Mouse (Mus musculus): ENCODE results near the gene Il23a. TPM values are rescaled to one million over a fixed set of nuclear protein-coding genes. Genes with fewer than 3 reads are reported as not detected.
A peak's percentile ranks its signal among the peaks of the same experiment; 100 is the strongest.
"Not testable (repeated sequence)": the region's sequence is repeated elsewhere in the genome, so short reads cannot be mapped to it uniquely, and the experiment has no call there.

The Il23a gene
- polyA plus RNA-seq, 1 experiment, result not detected

DNA sequence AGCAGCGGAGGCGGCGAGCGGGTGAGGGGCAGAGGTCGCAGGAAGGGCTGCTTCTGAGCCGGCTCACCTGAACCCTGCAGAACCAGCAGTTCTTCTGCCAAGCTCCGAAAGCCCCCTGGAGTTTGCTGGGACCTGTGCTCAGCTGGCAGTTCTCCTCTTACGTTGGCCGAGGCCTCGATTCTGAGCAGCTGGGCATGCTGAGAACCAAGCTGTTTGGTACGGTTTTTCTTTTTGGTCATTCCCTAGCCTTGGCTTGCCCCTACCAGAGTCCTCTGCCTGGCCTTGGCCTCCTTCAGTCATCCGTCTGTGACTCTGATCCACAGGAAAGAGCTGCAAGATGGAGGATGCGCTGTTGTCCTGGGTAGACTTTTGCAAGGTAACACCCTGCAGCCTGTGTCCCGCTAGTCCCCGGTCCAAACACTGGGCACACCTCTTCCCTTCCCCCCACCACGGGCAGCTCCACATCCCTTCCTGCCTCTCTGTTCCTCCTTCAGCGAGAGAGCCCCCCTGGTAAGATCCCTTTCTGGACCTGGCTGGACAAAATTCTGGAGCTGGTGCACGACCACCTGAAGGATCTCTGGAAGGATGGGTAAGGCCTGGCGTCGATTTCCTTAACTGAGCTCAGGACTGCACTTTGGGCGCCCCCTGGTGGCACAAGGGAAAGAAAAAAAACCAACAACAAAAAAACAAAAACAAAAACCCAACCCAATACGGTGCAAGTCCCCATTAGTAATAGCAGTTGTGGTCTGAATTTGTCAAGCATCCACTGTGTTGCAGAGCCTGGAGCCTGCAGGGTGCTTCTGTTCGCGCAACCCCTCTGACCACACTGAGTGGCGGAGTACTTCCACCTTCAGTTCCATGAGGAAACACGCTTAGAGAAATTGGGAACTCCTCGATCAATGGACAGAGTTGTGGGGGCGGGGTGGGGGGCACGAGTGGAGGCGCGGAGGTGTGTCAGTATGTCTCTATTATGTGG lies 14.7 kb downstream of the Il23a start:
- Histone ChIP-seq H3K4me3 (ENCODE audit: low read depth, low read length) (no peak overlapping the region), H3K36me3 (ENCODE audit: control insufficient read depth, insufficient read depth, low read length) (peaks cover 76% of the 10 kb centered on the region)
- 66% methylated on average over 31 of the region's 31 CpGs for WGBS

DNA sequence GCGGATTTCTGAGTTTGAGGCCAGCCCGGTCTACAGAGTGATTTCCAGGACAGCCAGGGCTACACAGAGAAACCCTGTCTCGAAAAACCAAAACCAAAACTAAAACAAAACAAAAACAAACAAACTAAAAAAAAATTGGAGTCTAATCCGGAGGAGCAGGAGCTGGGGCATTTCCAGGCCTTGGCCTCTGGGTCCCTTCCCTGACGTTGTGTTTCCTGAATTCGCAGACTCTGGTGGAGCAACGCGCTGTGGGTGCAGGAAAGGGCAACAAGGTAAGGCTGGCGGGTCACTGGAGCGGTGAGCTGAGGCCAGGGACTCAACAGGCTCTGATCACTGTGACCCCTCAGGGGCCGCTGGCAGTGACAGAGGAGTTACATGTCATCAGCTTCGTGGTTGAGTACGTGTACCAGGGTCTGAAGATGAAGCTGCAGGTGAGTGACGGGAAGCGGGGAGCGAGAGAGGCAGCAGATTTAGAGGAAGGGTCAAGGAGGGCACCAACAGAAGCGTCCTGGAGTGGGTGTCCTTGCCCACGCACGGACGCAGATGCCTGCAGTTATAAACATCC lies 15.6 kb downstream of the Il23a start:
- WGBS, result 86% methylated on average over 20 of the region's 20 CpGs
- TF ChIP-seq CTCF (IDR thresholded peaks at IDR 0.05; ENCODE audit: extremely low read depth, insufficient read length, insufficient replicate concordance, low read depth, low read length), result no peak
- no peak for TF ChIP-seq POLR2A (IDR thresholded peaks at IDR 0.05; ENCODE audit: low read depth, low read length)
- H3K4me3 ChIP-seq (ENCODE audit: low read depth, low read length), result no peak overlapping the region
- no peak overlapping the region for H3K27ac ChIP-seq (ENCODE audit: insufficient read depth, low read depth, low read length)
- H3K4me1 ChIP-seq (ENCODE audit: control insufficient read depth, insufficient read depth, insufficient read length, low read length), result peaks cover 2% of the 10 kb centered on the region; the same call in 1 of the 2 replicates
- no peaks in the 10 kb centered on the region for H3K27me3 ChIP-seq (ENCODE audit: control insufficient read depth, insufficient read depth, low read length)
- H3K36me3 ChIP-seq (ENCODE audit: control insufficient read depth, insufficient read depth, low read length), result peaks cover 78% of the 10 kb centered on the region

More for the DNA sequence above, 14.7 kb downstream of the Il23a start:
- Histone ChIP-seq H3K27ac (ENCODE audit: insufficient read depth, low read depth, low read length) (no peak overlapping the region), H3K4me1 (ENCODE audit: control insufficient read depth, insufficient read depth, insufficient read length, low read length) (peaks cover 2% of the 10 kb centered on the region; the same call in 1 of the 2 replicates), H3K27me3 (ENCODE audit: control insufficient read depth, insufficient read depth, low read length) (no peaks in the 10 kb centered on the region)
- TF ChIP-seq POLR2A (IDR thresholded peaks at IDR 0.05; ENCODE audit: low read depth, low read length) (no peak), CTCF (IDR thresholded peaks at IDR 0.05; ENCODE audit: extremely low read depth, insufficient read length, insufficient replicate concordance, low read depth, low read length) (peak; percentile 71; the same call in 1 of the 2 replicates)

DNA sequence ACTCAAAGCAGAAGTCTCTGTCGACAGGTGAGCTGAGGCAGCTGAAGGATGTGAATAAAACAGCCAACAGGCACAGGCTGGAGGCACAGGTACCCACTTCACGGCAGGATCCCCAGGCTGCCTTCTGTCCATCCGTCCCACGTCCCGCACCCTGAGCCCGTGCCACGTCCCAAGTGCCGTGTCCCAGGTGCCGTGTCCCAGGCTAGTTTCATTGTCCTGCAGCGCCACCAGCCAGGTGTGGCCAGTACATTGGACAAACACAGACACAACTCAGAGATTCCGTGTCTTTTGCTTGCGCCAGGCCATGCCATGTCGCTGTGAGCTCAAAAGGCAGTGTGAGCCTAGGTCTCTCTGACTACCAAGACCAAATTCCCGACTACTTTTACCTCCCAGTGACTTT lies 16.9 kb downstream of the Il23a start:
- Histone ChIP-seq H3K27me3 (ENCODE audit: control insufficient read depth, insufficient read depth, low read length) (no peaks in the 10 kb centered on the region), H3K36me3 (ENCODE audit: control insufficient read depth, insufficient read depth, low read length) (peaks cover 86% of the 10 kb centered on the region), H3K4me3 (ENCODE audit: low read depth, low read length) (no peak overlapping the region), H3K4me1 (ENCODE audit: control insufficient read depth, insufficient read depth, insufficient read length, low read length) (peaks cover 2% of the 10 kb centered on the region; the same call in 1 of the 2 replicates), H3K27ac (ENCODE audit: insufficient read depth, low read depth, low read length) (peak overlapping the region; percentile 20; the same call in 1 of the 2 replicates)
- 92% methylated on average over 14 of the region's 14 CpGs for WGBS
- TF ChIP-seq POLR2A (IDR thresholded peaks at IDR 0.05; ENCODE audit: low read depth, low read length), result no peak
- TF ChIP-seq CTCF (IDR thresholded peaks at IDR 0.05; ENCODE audit: extremely low read depth, insufficient read length, insufficient replicate concordance, low read depth, low read length), result no peak

DNA sequence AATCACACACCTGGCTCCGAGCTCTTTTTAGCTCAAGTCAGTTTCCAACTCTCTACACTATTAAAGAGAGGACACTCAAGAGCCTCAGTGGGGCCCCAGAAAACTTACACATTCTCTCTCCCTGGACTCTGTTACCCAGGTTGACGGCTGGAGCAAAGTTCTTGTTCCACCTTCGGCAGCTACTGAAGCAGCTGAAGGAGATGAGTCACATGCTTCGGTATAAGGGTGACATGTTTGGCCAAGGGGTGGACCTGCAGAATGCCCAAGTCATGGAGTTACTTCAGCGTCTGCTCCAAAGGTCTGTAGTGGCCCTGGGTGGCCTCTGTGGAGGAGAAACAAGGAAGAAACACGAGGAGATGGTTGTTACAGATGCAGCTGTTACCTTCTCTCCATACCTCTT lies 17.6 kb downstream of the Il23a start:
- Histone ChIP-seq H3K36me3 (ENCODE audit: control insufficient read depth, insufficient read depth, low read length) (peaks cover 83% of the 10 kb centered on the region), H3K4me1 (ENCODE audit: control insufficient read depth, insufficient read depth, insufficient read length, low read length) (peaks cover 2% of the 10 kb centered on the region; the same call in 1 of the 2 replicates), H3K4me3 (ENCODE audit: low read depth, low read length) (no peak overlapping the region), H3K27ac (ENCODE audit: insufficient read depth, low read depth, low read length) (peak overlapping the region; percentile 51; the same call in 1 of the 2 replicates), H3K27me3 (ENCODE audit: control insufficient read depth, insufficient read depth, low read length) (no peaks in the 10 kb centered on the region)
- TF ChIP-seq CTCF (IDR thresholded peaks at IDR 0.05; ENCODE audit: extremely low read depth, insufficient read length, insufficient replicate concordance, low read depth, low read length), result no peak
- TF ChIP-seq POLR2A (IDR thresholded peaks at IDR 0.05; ENCODE audit: low read depth, low read length), result no peak
- WGBS, result 45% methylated on average over 6 of the region's 6 CpGs

DNA sequence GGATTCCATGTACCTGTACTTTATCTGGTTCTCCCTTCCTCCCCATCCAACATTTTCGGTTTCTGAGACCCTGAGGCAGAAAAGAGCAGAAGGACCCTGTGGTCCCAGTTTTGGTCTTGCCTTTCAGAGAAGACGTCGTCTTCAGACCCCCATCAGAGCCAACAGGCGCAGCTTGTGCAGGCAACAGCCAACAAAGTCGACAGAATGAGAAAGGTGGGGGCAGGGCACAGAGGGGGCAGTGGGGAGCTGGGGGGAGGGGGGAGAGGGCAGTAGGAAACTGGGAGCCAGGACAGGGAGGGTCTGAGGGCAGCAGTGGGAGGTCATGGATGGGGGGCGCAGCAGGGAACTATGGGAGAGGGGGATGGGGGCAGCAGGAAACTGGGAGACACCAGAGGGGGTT lies 20.4 kb downstream of the Il23a start:
- TF ChIP-seq POLR2A (IDR thresholded peaks at IDR 0.05; ENCODE audit: low read depth, low read length) (no peak), CTCF (IDR thresholded peaks at IDR 0.05; ENCODE audit: extremely low read depth, insufficient read length, insufficient replicate concordance, low read depth, low read length) (no peak)
- peaks cover 6% of the 10 kb centered on the region; the same call in 1 of the 2 replicates for H3K4me1 ChIP-seq (ENCODE audit: control insufficient read depth, insufficient read depth, insufficient read length, low read length)
- WGBS, result 78% methylated on average over 6 of the region's 6 CpGs
- H3K27ac ChIP-seq (ENCODE audit: insufficient read depth, low read depth, low read length), result no peak overlapping the region
- no peaks in the 10 kb centered on the region for H3K27me3 ChIP-seq (ENCODE audit: control insufficient read depth, insufficient read depth, low read length)
- no peak overlapping the region for H3K4me3 ChIP-seq (ENCODE audit: low read depth, low read length)
- peaks cover 57% of the 10 kb centered on the region for H3K36me3 ChIP-seq (ENCODE audit: control insufficient read depth, insufficient read depth, low read length)

DNA sequence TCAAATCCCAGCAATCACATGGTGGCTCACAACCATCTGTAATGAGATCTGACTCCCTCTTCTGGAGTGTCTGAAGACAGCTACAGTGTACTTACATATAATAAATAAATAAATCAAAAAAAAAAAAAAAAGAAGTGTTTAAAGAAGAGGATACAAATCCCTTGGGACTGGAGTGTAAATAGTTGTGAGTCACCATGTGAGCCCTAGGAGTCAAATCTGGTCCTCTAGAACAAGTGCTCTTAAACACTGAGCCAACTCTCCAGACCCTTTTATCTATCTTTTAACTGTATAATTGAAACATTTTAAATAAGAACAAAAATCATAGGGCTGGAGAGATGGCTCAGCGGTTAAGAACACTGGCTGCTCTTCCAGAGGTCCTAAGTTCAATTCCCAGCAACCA lies 23.2 kb downstream of the Il23a start:
- H3K27ac ChIP-seq (ENCODE audit: insufficient read depth, low read depth, low read length); H3K4me3 ChIP-seq (ENCODE audit: low read depth, low read length); H3K27me3 ChIP-seq (ENCODE audit: control insufficient read depth, insufficient read depth, low read length); H3K4me1 ChIP-seq (ENCODE audit: control insufficient read depth, insufficient read depth, insufficient read length, low read length): not testable (repeated sequence)
- H3K36me3 ChIP-seq (ENCODE audit: control insufficient read depth, insufficient read depth, low read length), result peaks cover 36% of the 10 kb centered on the region
- WGBS, result 88% methylated on average over 1 of the region's 1 CpGs

DNA sequence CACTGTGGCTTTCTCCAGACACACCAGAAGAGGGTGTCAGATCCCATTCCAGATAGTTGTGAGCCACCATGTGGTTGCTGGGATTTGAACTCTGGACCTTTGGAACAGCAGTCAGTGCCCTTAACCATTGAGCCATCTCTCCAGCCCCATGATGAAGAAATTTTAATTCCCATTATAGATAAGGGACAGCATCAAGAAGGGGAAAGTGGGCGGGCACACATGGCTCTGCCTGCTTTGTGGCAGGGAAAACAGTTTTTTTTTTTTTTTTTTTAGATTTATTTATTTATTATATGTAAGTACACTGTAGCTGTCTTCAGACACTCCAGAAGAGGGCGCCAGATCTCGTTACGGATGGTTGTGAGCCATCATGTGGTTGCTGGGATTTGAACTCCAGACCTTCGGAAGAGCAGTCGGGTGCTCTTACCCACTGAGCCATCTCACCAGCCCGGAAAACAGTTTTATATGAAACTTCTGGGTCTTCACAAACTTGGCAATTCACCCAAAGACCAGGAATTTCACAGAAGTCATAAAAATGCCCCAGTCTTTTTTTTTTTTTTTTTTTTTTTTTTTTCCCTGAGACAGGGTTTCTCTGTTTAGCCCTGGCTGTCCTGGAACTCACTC lies 25.6 kb downstream of the Il23a start:
- peak; percentile 35; the same call in 1 of the 2 replicates for TF ChIP-seq CTCF (IDR thresholded peaks at IDR 0.05; ENCODE audit: extremely low read depth, insufficient read length, insufficient replicate concordance, low read depth, low read length)
- 82% methylated on average over 6 of the region's 7 CpGs for WGBS
- peaks cover 16% of the 10 kb centered on the region for H3K36me3 ChIP-seq (ENCODE audit: control insufficient read depth, insufficient read depth, low read length)
- not testable (repeated sequence) for H3K27me3 ChIP-seq (ENCODE audit: control insufficient read depth, insufficient read depth, low read length); H3K4me3 ChIP-seq (ENCODE audit: low read depth, low read length); H3K4me1 ChIP-seq (ENCODE audit: control insufficient read depth, insufficient read depth, insufficient read length, low read length); H3K27ac ChIP-seq (ENCODE audit: insufficient read depth, low read depth, low read length)

All from small intestine, adult 2 months (tissue).